Mouse (Mus musculus): ENCODE data around the gene B230217C12Rik. TPM values are rescaled to one million over a fixed set of nuclear protein-coding genes. Genes with fewer than 3 reads are reported as not detected.
A peak's percentile ranks its signal among the peaks of the same experiment; 100 is the strongest.

The B230217C12Rik gene
- polyA plus RNA-seq, 1 experiment from 2014 or later, result 14.0 TPM

DNA sequence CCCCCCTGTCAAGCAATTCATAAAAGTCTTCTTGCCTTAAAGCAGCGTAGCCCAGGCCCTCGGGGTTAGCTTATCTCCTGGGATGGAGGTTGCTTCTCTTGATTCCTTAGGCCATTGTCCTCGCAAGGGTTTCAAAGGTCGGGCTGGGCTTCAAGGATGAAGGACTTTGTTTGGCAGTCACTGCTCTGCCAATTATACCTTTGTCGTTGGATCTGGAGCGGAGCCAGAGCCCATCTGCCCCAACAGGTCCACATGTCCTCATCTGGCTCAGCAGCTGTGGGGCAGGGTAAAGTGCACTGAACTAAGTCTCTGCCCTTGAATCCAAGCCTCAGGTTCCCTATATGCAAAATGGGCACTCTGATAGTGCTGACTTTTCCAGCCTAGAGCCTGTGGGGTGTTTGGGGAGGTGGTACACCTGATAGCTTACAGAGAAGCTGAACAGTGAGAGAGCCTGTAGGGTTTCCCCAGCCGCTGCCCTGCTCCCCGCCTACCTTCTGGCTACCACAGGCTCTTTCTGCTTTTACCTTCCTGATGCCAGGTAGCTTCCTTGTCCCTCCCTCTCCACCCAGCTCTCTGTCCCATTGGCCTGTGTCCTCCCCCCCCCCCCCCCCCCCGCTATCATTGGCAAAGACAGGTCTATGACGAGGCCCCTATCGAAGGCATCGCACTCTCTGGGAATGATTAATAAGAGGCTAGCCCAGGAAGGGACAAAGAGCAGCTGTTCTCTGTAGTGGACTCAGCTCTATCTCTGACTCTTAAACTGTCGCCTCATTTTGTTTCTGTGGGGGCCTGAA, 28.8 kb upstream of the B230217C12Rik start:
- peak overlapping the region; percentile 19 for H3K4me3 ChIP-seq

GRCm38 (mm10) chr11:97812491-97812921, 28.1 kb upstream of the B230217C12Rik start:
- Histone ChIP-seq H3K36me3 (peaks cover 88% of the 10 kb centered on the region), H3K4me3 (peak overlapping the region; percentile 13), H3K27ac (peak overlapping the region; percentile 78), H3K9me3 (replicated peaks) (no peaks in the 10 kb centered on the region), H3K4me1 (peaks cover 98% of the 10 kb centered on the region), H3K27me3 (ENCODE audit: low read depth, poor library complexity, severe bottlenecking) (no peaks in the 10 kb centered on the region)
- no peak for DNase-seq (ENCODE audit: low spot score)
- 32% methylated on average over 3 of the region's 3 CpGs for WGBS

More for the DNA sequence above, 28.8 kb upstream of the B230217C12Rik start:
- Histone ChIP-seq H3K9me3 (replicated peaks) (no peaks in the 10 kb centered on the region), H3K27ac (peak overlapping the region; percentile 78), H3K27me3 (ENCODE audit: low read depth, poor library complexity, severe bottlenecking) (no peaks in the 10 kb centered on the region), H3K36me3 (peaks cover 90% of the 10 kb centered on the region), H3K4me1 (peaks cover 96% of the 10 kb centered on the region)
- no peak for DNase-seq (ENCODE audit: low spot score)
- 48% methylated on average over 12 of the region's 13 CpGs for WGBS

DNA sequence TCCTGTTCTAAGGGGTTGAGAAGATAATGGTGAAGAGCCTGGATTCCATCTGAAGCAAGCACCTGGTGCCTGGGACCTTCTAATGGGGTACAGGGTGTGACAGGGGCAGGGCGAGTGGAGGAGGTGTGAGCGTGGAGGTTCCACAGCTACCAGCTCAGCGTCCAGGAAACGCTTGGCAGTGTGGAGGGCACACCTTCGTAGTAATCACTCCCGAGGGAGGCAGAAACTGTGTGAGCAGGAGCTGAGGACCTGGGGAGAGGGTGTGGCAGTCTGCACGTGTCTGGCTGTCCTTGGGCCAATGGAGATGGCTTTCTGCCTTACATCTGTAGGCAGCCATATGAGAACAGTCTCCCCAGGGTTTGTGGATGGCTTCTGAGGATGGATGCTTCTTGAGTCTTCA, 27.5 kb upstream of the B230217C12Rik start:
- peaks cover 98% of the 10 kb centered on the region for H3K4me1 ChIP-seq
- peak overlapping the region; percentile 13; the same call in 1 of the 2 replicates for H3K4me3 ChIP-seq
- H3K9me3 ChIP-seq (replicated peaks), result no peaks in the 10 kb centered on the region
- peak overlapping the region; percentile 78 for H3K27ac ChIP-seq
- 63% methylated on average over 7 of the region's 7 CpGs for WGBS
- peaks cover 88% of the 10 kb centered on the region for H3K36me3 ChIP-seq
- no peaks in the 10 kb centered on the region for H3K27me3 ChIP-seq (ENCODE audit: low read depth, poor library complexity, severe bottlenecking)
- DNase-seq (ENCODE audit: low spot score), result no peak

DNA sequence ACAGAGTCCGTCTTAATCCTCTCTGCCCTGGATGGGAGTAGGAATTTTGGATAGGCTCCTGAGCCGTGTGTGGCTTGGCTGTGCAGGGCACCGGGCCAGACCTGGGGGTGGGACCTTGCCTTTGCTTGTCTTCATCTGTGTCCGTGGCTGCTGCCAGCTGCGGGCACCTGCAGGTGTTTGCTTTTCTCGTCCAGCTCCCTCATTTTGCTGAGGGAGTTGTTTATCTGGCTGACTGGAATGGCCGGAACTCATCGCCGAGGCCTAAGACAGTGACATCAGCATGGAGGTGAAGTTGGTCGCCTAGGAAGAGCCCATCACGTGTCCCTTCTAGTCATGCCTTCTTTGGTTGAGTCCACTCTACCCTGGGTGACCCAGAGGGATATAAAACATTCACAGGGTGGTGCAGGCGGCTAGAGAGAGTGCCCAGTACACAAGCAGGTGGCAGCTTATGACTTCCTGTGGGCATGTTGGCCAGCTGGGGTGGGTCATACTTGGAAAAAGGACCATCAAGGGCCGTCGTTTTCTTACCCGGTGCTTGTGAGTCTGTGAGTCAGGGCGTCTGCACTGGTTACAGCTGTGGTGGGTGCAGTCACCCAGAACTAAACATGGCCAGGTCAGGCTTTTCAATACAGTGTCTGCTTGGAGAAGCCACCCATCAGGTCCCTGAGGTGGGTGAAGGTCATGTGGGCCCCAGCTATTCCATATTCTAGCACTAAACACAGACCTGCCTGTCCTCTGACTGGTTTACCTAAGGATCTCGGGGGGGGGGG, 26.6 kb upstream of the B230217C12Rik start:
- H3K4me3 ChIP-seq, result no peak overlapping the region
- peaks cover 85% of the 10 kb centered on the region for H3K36me3 ChIP-seq
- no peak overlapping the region for H3K27ac ChIP-seq
- no peaks in the 10 kb centered on the region for H3K9me3 ChIP-seq (replicated peaks)
- H3K4me1 ChIP-seq, result peaks cover 98% of the 10 kb centered on the region
- no peaks in the 10 kb centered on the region for H3K27me3 ChIP-seq (ENCODE audit: low read depth, poor library complexity, severe bottlenecking)
- no peak for DNase-seq (ENCODE audit: low spot score)
- 90% methylated on average over 17 of the region's 17 CpGs for WGBS

DNA sequence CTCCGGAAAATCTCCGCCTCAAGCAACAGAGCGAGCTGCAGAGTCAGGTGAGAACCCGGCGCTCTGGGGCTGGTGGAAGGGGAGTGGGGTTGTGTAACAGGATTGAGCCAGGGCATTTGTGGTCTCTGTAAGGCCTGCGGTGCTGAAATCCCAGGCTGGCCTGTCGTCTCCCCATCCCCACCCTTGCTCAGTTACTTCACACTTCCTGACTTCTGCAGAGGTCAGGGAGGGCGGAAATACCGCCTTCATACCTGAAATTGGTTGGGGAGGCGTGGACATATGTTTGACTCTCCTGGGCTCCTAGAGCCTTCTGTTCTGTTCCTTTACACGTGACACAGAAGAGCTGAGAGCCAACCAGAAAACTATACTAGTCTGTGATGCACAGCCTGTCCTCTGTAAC, 24.8 kb upstream of the B230217C12Rik start:
- Histone ChIP-seq H3K4me1 (peaks cover 95% of the 10 kb centered on the region), H3K27me3 (ENCODE audit: low read depth, poor library complexity, severe bottlenecking) (no peaks in the 10 kb centered on the region), H3K36me3 (peaks cover 86% of the 10 kb centered on the region), H3K9me3 (replicated peaks) (no peaks in the 10 kb centered on the region), H3K4me3 (no peak overlapping the region), H3K27ac (peak overlapping the region; percentile 94)
- no peak for DNase-seq (ENCODE audit: low spot score)
- WGBS, result 75% methylated on average over 11 of the region's 11 CpGs

DNA sequence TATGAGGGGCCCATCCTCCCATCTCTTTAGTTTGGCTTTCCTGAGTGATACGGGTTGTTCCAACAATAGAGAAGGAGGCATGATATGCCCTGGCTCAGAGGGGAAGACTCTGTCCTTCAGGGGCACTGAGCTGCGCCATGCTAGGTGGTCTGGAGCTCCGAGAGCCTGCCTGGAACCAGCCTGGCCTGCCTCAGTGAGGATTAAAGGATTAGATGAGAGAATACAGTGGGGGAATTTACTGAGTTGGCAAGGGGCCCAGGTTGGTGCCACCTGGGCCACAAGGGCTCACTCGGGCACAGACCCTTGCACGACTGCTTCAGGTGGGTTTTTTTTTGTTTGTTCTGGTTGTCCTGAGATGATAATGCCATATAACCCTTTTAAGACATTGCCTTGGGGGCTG, 24.4 kb upstream of the B230217C12Rik start:
- no peak for DNase-seq (ENCODE audit: low spot score)
- WGBS, result 80% methylated on average over 5 of the region's 5 CpGs
- peak overlapping the region; percentile 94 for H3K27ac ChIP-seq
- peaks cover 93% of the 10 kb centered on the region for H3K4me1 ChIP-seq
- H3K9me3 ChIP-seq (replicated peaks), result no peaks in the 10 kb centered on the region
- H3K4me3 ChIP-seq, result no peak overlapping the region
- peaks cover 87% of the 10 kb centered on the region for H3K36me3 ChIP-seq
- H3K27me3 ChIP-seq (ENCODE audit: low read depth, poor library complexity, severe bottlenecking), result no peaks in the 10 kb centered on the region

DNA sequence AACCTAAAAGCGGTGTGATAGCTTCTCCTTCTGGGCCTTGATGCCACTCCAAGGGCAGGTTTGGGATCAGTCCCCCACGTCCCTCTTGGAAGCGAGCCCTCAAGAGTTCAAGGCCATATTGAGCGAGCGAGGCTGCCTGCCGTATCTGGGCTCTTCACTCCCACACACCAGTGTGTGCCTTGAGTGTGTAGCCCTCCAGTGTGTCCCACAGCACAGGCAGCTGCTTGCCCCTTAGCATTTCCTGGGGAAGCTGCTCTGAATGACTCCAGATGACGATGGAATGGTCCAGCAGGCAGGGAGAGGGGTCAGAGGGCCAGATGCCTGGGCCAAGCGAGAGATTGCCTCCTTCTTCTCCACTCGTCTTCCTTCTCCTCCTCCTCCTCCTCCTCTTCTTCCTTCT, 23.7 kb upstream of the B230217C12Rik start:
- Histone ChIP-seq H3K27me3 (ENCODE audit: low read depth, poor library complexity, severe bottlenecking) (no peaks in the 10 kb centered on the region), H3K4me1 (peaks cover 88% of the 10 kb centered on the region), H3K9me3 (replicated peaks) (no peaks in the 10 kb centered on the region), H3K4me3 (peak overlapping the region; percentile 14), H3K36me3 (peaks cover 88% of the 10 kb centered on the region), H3K27ac (peak overlapping the region; percentile 94)
- DNase-seq (ENCODE audit: low spot score), result peak; percentile 64
- WGBS, result 35% methylated on average over 9 of the region's 9 CpGs

DNA sequence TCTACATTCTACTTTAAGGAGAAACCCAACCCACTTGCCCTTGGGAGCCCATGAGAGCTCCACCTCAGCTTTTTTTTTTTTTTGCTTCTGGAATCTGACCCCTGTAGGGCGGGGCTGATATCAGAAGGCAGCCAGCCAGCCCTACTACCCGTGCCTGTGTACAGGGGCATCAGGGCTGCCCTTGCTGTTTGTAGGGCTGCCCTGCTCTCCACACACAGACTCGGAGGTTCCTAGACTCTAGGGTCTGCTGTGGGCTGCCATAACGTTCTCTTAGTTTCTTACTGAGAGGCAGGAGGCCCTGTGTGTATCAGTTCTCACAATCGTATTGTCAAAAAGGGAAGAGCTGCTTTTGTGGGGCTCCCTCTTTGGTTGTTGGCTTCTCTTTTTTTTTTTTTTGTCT, 23.2 kb upstream of the B230217C12Rik start:
- Histone ChIP-seq H3K27me3 (ENCODE audit: low read depth, poor library complexity, severe bottlenecking) (no peaks in the 10 kb centered on the region), H3K4me3 (peak overlapping the region; percentile 14), H3K4me1 (peaks cover 84% of the 10 kb centered on the region), H3K27ac (peak overlapping the region; percentile 94), H3K36me3 (peaks cover 90% of the 10 kb centered on the region), H3K9me3 (replicated peaks) (no peaks in the 10 kb centered on the region)
- no peak for DNase-seq (ENCODE audit: low spot score)
- WGBS, result 32% methylated on average over 5 of the region's 5 CpGs

DNA sequence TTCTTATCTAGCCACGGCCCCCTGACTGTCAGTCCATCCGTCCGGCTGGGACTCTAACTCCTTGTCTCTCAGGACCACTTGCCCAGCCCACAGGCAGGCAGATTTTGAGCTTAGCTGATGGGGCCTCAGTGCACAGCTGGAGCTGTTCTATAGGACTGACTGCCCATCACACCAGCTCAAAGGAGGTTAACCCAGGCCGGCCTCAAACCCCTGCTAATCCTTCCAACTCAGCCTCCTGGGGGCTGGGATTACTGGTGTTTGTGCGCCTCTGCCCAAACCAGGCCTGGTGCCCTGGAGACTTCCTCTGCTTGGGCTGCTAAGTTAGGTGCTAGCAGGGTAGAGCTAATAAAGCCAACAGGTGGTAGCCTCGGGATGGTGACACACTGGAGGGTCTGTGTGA, 22.6 kb upstream of the B230217C12Rik start:
- no peaks in the 10 kb centered on the region for H3K9me3 ChIP-seq (replicated peaks)
- H3K27me3 ChIP-seq (ENCODE audit: low read depth, poor library complexity, severe bottlenecking), result no peaks in the 10 kb centered on the region
- no peak for DNase-seq (ENCODE audit: low spot score)
- peaks cover 81% of the 10 kb centered on the region for H3K4me1 ChIP-seq
- H3K4me3 ChIP-seq, result peak overlapping the region; percentile 29; the same call in 1 of the 2 replicates
- peaks cover 90% of the 10 kb centered on the region for H3K36me3 ChIP-seq
- H3K27ac ChIP-seq, result peak overlapping the region; percentile 94
- whole genome bisulfite sequencing, result 51% methylated on average over 6 of the region's 6 CpGs

- Histone ChIP-seq H3K27me3 (ENCODE audit: low read depth, poor library complexity, severe bottlenecking) (no peaks in the 10 kb centered on the region), H3K27ac (peak overlapping the region; percentile 94), H3K4me1 (peaks cover 75% of the 10 kb centered on the region), H3K4me3 (peak overlapping the region; percentile 29), H3K36me3 (peaks cover 88% of the 10 kb centered on the region), H3K9me3 (replicated peaks) (no peaks in the 10 kb centered on the region)
- WGBS, result 7% methylated on average over 4 of the region's 4 CpGs
- DNase-seq (ENCODE audit: low spot score), result peak; percentile 74
These were observed 22.0 kb upstream of the B230217C12Rik start for GRCm38 (mm10) chr11:97818571-97818970.

GRCm38 (mm10) chr11:97819102-97819501, 21.5 kb upstream of the B230217C12Rik start:
- Histone ChIP-seq H3K9me3 (replicated peaks) (no peaks in the 10 kb centered on the region), H3K4me1 (peaks cover 70% of the 10 kb centered on the region), H3K36me3 (peaks cover 87% of the 10 kb centered on the region), H3K27ac (peak overlapping the region; percentile 94), H3K4me3 (no peak overlapping the region), H3K27me3 (ENCODE audit: low read depth, poor library complexity, severe bottlenecking) (no peaks in the 10 kb centered on the region)
- WGBS, result 65% methylated on average over 4 of the region's 4 CpGs
- DNase-seq (ENCODE audit: low spot score), result no peak

DNA sequence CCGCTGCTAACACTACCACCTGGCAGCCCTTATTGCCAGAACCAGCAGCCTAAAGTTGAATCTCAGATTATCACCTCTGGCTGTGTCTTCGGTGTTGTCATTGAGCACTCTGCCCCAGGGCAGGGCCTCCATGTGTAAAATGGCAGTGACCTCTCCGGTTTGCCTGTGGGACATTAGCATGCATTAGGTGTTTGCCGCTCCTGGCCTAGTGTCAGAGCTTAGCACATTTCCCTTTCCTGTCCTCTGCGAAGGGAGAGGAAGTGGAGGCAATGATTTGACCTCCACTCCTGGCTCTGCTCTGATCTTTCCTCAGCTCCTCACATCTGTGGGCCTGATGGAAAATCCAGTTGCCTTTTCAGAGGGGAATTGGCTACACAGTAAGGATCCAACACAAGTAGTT, 20.7 kb upstream of the B230217C12Rik start:
- DNase-seq (ENCODE audit: low spot score), result no peak
- Histone ChIP-seq H3K27me3 (ENCODE audit: low read depth, poor library complexity, severe bottlenecking) (no peaks in the 10 kb centered on the region), H3K36me3 (peaks cover 87% of the 10 kb centered on the region), H3K9me3 (replicated peaks) (no peaks in the 10 kb centered on the region), H3K27ac (peak overlapping the region; percentile 94; the same call in 1 of the 2 replicates), H3K4me3 (no peak overlapping the region), H3K4me1 (peaks cover 62% of the 10 kb centered on the region)
- WGBS, result 59% methylated on average over 5 of the region's 5 CpGs

DNA sequence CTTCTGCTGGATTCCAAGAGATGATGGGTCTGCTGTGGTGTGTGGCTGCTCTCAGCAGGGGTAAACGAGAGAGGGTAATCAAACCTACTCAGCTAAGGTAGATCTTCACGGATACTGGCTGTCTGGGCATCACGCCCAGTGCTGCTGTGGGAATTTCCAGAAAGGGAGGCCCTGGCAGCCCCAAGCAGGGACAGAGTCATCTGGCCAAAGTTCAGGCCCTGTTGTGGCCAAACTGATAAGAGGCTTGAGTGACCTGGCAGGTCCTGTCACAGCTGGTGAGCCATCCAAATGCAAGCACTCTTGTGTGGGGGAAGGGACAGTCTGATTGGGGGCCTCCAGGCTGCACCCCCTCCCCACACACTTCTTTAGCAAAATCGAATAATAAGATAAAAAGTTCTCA, 19.7 kb upstream of the B230217C12Rik start:
- Histone ChIP-seq H3K36me3 (peaks cover 87% of the 10 kb centered on the region), H3K4me1 (peaks cover 53% of the 10 kb centered on the region), H3K27me3 (ENCODE audit: low read depth, poor library complexity, severe bottlenecking) (no peaks in the 10 kb centered on the region), H3K27ac (no peak overlapping the region), H3K9me3 (replicated peaks) (no peaks in the 10 kb centered on the region), H3K4me3 (no peak overlapping the region)
- DNase-seq (ENCODE audit: low spot score), result no peak
- 74% methylated on average over 4 of the region's 4 CpGs for WGBS

Data from limb, embryonic 10.5 days (tissue).